Mouse (Mus musculus) gastrocnemius, postnatal 4 days (tissue): ENCODE measurements around the gene Aoc1. TPM values are rescaled to one million over a fixed set of nuclear protein-coding genes. Genes with fewer than 3 reads are reported as not detected.

ENCODE experiments used
- DNase-seq, 2 experiments: peaks; one replicate each; pipeline ENCODE4 v3.0.0; 2021 to 2022; ENCODE audit warnings: low spot score in 2 of 2, mixed read lengths in 2 of 2
- total RNA-seq, 2 experiments: library from RNA; stranded (reverse); gene quantifications; 2 replicates each; pipeline ENCODE4 v1.2.3; 2021

Gene Aoc1
- total RNA-seq, 2 experiments from 2014 or later, result not detected

GRCm38 (mm10) chr6:48905606-48906005, 32.9 kb downstream of the Aoc1 start:
- DNase-seq, result no peak

- DNase-seq, result no peak
Measured at GRCm38 (mm10) chr6:48906371-48906770, 33.7 kb downstream of the Aoc1 start.

DNA sequence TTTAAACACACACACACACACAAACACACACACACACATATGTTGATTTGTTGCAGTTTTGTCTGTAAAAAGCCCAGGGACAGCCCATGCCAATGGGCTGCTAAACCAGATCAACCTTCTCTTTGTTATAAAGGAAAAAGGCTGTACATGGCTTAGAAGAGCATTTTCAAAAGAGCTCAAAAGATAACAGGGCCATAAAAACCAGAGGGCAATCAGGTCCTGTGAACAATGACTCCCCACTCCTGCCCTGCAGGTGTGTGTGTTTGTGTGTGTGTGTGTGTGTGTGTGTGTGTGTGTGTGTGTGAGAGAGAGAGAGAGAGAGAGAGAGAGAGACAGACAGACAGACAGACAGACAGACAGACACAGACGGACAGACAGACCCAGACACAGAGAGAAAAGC, 36.5 kb downstream of the Aoc1 start:
- DNase-seq, result no peak

- DNase-seq, result no peak
Measured at GRCm38 (mm10) chr6:48912033-48912432, 39.3 kb downstream of the Aoc1 start.

DNA sequence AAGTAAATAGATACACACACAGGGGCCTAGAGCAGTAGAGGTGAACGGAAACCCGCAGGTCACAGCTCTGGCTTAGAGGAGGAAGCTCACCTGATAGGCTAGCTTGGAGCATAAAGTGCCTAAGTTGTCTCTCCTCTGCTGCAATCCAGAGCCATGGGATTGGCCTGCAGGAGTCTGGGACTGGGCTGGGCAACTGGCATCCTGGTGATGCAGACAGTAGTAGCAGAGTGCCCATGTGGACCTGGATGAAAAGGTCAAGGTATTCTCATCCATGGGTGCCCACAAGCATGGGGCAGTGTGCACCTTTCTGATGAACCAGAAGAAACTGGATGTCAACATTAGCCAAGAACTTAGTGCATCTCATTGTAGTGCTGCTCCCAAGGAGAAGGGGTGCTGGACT, 40.9 kb downstream of the Aoc1 start:
- no peak for DNase-seq

DNA sequence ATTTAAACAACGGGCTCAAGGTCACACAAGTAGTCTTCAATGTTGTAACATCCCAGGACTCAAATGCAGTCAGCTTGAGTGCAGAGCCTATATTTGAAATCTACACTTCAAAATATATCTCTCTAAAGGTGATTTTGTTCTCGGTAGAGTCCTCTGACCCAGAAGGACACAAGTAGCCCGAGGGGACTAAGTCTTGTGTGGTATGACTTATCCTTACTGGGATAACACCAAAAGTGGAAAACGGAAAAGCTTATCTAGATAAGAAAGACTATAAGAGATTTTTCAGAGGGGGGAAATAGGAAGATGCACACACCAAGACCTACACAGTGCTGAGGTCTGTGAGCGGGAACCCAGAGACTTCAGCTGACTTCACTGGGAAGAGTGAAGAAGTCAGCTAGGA, 56.9 kb downstream of the Aoc1 start, which contains the start of gene 1600015I10Rik:
Gene 1600015I10Rik, plus strand, starts transcription at position 301 of the 400 bp plus-strand sequence.
- no peak for DNase-seq

- no peak for DNase-seq
Measured at GRCm38 (mm10) chr6:48949596-48949995, 76.9 kb downstream of the Aoc1 start.

- no peak for DNase-seq
Measured at GRCm38 (mm10) chr6:48950676-48951075, 78.0 kb downstream of the Aoc1 start.

GRCm38 (mm10) chr6:48951630-48952029, 78.9 kb downstream of the Aoc1 start:
- DNase-seq, result no peak

DNA sequence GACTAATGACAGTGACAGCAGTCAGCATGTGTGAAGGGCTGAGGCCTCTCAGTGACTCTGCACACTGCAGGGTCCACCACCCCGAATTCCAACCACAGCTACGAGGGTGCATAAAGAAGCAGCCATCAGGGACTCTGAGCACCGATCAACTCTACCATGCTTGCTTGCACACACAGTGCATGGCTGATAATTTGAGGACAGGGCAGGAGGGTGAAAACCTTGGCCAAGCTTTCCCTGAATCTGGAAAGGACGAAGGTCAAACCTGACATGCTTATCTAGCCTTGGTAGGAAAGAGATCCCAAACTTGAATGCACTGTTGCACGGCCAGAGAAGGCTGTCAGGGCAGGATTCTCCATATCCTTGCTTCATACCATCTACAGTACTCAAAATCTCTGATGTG, 80.5 kb downstream of the Aoc1 start:
- DNase-seq, result no peak

GRCm38 (mm10) chr6:48954211-48954610, 81.5 kb downstream of the Aoc1 start:
- DNase-seq, result no peak

DNA sequence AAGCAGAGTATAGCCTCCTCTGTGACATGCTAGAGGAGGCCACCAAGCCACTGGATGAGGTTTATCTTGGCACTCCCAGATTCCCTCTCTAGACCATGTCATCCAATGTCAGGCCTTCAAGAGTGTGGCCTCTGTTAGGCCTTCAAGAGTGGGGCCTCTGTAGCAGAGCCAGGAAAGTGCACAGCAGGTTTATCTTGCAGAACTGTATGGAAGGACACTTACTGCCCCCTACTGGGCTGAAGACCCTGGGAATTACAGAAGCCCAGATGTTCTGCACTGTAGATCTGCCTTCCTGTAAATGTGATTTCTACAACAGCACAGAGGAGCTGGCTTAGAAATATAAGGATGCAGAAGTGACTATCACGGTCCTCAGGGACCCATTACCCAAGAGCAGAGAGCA, 82.2 kb downstream of the Aoc1 start:
- peak in 1 of 2 experiments; percentile 43 for DNase-seq

- DNase-seq, result no peak
Measured at GRCm38 (mm10) chr6:48956785-48957184, 84.1 kb downstream of the Aoc1 start.

DNA sequence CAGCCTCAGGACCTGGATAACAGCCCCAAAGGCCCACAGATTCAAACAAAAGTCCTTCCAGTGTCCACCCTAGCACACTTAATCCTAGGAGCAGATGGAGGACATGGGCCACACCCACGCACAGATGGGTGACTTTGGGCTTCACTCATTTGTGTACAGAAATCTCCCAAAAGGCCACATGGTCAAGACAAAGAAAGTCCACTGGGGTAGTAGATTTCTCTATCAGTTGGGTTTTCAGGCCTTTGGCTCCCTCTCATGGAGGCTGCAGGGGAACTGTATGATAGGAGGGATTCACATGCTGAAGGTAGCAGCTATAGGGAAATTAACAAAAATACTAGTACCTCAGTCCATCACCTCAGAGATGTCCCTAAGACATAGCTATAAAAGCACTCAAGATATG, 85.4 kb downstream of the Aoc1 start:
- DNase-seq, result no peak

Other genes with a start within 250 kb of the Aoc1 start
- gene AI854703, start 246.1 kb upstream of the Aoc1 start, total RNA-seq, result under 1 TPM; 0.34 to 0.37 TPM
- 1 to 10 TPM; 5.0 to 7.3 TPM for gene Gimap8, start 225.7 kb upstream of the Aoc1 start, total RNA-seq
- 1 to 10 TPM; 2.3 to 3.2 TPM for gene Gimap9, start 196.8 kb upstream of the Aoc1 start, total RNA-seq
- 10 to 100 TPM; 18.9 to 19.4 TPM for gene Gimap4, start 188.3 kb upstream of the Aoc1 start, total RNA-seq
- 10 to 100 TPM; 30.3 to 35.4 TPM for gene Gimap6, start 164.7 kb upstream of the Aoc1 start, total RNA-seq
- gene Gm28053, start 154.3 kb upstream of the Aoc1 start, total RNA-seq, result 1 to 10 TPM; 2.4 to 4.7 TPM
- not detected for gene Gimap7, start 154.3 kb upstream of the Aoc1 start, total RNA-seq
- 10 to 100 TPM in 1 of 2 experiments, 1 to 10 TPM in 1; 9.0 to 10.9 TPM for gene Gimap1, start 133.8 kb upstream of the Aoc1 start, total RNA-seq
- 1 to 10 TPM; 7.4 to 8.7 TPM for gene Gimap5, start 126.7 kb upstream of the Aoc1 start, total RNA-seq
- under 1 TPM in 1 of 2 experiments, not detected in 1; 0.17 TPM for gene Gimap3, start 102.0 kb upstream of the Aoc1 start, total RNA-seq
- gene Tmem176a, start 32.0 kb upstream of the Aoc1 start, total RNA-seq, result 10 to 100 TPM; 18.9 to 30.2 TPM
- gene Tmem176b, start 31.4 kb upstream of the Aoc1 start, total RNA-seq, result 10 to 100 TPM; 62.0 to 78.8 TPM
- not detected for gene 1600015I10Rik, start 57.0 kb downstream of the Aoc1 start, total RNA-seq
- not detected for gene Doxl2, start 102.1 kb downstream of the Aoc1 start, total RNA-seq
- not detected for gene Svs1, start 114.0 kb downstream of the Aoc1 start, total RNA-seq
- 1 to 10 TPM; 1.2 to 1.3 TPM for gene Gpnmb, start 163.7 kb downstream of the Aoc1 start, total RNA-seq
- 10 to 100 TPM; 41.6 to 44.8 TPM for gene Malsu1, start 200.9 kb downstream of the Aoc1 start, total RNA-seq